Mouse (Mus musculus): ENCODE measurements around the gene Pde4b. TPM values are rescaled to one million over a fixed set of nuclear protein-coding genes. Genes with fewer than 3 reads are reported as not detected.
A peak's percentile ranks its signal among the peaks of the same experiment; 100 is the strongest.

Pde4b gene
- polyA plus RNA-seq, 1 experiment from 2014 or later = 49.4 TPM

- DNase-seq (no peak), ATAC-seq (ENCODE audit: low FRiP score, low TSS enrichment) (no peak)
- no peaks in the 10 kb centered on the region for H3K9me3 ChIP-seq (ENCODE audit: control insufficient read depth, low read length)
- H3K4me3 ChIP-seq (replicated peaks; ENCODE audit: low read depth, low read length) = no peak overlapping the region
- no peak overlapping the region for H3K27ac ChIP-seq (replicated peaks; ENCODE audit: low read depth, low read length)
- H3K4me2 ChIP-seq (ENCODE audit: low read length) = no peak overlapping the region
- WGBS = 86% methylated on average over 9 of the region's 9 CpGs
- H3K4me1 ChIP-seq (ENCODE audit: control insufficient read depth, insufficient read depth, low read length) = peaks cover 8% of the 10 kb centered on the region
- H3K27me3 ChIP-seq (ENCODE audit: control insufficient read depth, insufficient read depth, low read length) = no peaks in the 10 kb centered on the region
- H3K9ac ChIP-seq (replicated peaks; ENCODE audit: low read length) = no peak overlapping the region
- no peaks in the 10 kb centered on the region for H3K36me3 ChIP-seq (ENCODE audit: control insufficient read depth, insufficient read depth, low read length)
These were observed 476.0 kb downstream of the Pde4b start for GRCm38 (mm10) chr4:102563273-102563855.

DNA sequence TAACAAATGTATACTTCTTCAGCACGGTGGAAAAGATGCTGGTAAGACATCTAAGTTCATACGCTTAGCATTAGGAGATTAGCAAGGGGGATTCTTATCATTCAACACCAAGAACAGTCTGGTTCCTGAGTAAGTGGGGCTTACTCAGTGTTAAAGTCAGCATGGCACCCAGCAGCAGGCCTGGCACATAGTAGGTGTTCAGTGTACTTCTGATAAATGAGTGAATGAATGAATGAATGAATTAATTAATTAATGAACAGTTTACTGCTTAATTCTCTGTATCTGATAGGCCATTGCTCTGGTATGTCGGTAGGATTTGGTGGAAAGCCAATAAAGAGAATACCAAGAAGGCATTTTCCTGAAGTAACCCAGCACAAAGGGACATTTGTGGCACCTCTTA is 476.9 kb downstream of the Pde4b start:
- H3K9ac ChIP-seq (replicated peaks; ENCODE audit: low read length) = no peak overlapping the region
- no peak overlapping the region for H3K27ac ChIP-seq (replicated peaks; ENCODE audit: low read depth, low read length)
- H3K27me3 ChIP-seq (ENCODE audit: control insufficient read depth, insufficient read depth, low read length) = no peaks in the 10 kb centered on the region
- no peak overlapping the region for H3K4me2 ChIP-seq (ENCODE audit: low read length)
- no peaks in the 10 kb centered on the region for H3K9me3 ChIP-seq (ENCODE audit: control insufficient read depth, low read length)
- H3K36me3 ChIP-seq (ENCODE audit: control insufficient read depth, insufficient read depth, low read length) = no peaks in the 10 kb centered on the region
- ATAC-seq (ENCODE audit: low FRiP score, low TSS enrichment) (no peak), DNase-seq (no peak)
- H3K4me1 ChIP-seq (ENCODE audit: control insufficient read depth, insufficient read depth, low read length) = peaks cover 17% of the 10 kb centered on the region
- H3K4me3 ChIP-seq (replicated peaks; ENCODE audit: low read depth, low read length) = no peak overlapping the region
- WGBS = 89% methylated on average over 3 of the region's 3 CpGs

DNA sequence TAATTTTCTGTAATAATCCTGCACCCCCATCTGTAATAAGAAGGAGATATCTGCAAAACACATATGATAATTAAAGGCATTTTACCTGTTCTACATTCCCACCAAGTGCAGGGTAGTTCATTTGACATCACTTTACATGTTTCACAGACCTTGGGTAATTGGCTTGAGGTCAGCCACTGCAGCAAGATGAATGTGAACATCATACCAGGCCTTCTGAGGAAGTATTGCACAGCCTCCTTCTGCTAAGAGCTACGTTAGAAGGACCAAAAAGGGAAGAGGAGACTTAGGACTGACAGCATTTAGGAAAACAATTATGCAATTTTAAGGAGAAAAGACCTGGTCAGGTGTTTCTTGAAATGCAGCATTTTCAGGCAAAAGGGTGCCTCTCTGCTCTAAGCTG is 479.1 kb downstream of the Pde4b start:
- WGBS = 43% methylated on average over 1 of the region's 1 CpGs
- no peak overlapping the region for H3K9ac ChIP-seq (replicated peaks; ENCODE audit: low read length)
- H3K27ac ChIP-seq (replicated peaks; ENCODE audit: low read depth, low read length) = no peak overlapping the region
- no peaks in the 10 kb centered on the region for H3K9me3 ChIP-seq (ENCODE audit: control insufficient read depth, low read length)
- DNase-seq (no peak), ATAC-seq (ENCODE audit: low FRiP score, low TSS enrichment) (no peak)
- 0 out of 2 replicates have a peak, but pooled peaks cover 4% of the 10 kb centered on the region for H3K27me3 ChIP-seq (ENCODE audit: control insufficient read depth, insufficient read depth, low read length)
- H3K36me3 ChIP-seq (ENCODE audit: control insufficient read depth, insufficient read depth, low read length) = no peaks in the 10 kb centered on the region
- H3K4me3 ChIP-seq (replicated peaks; ENCODE audit: low read depth, low read length) = no peak overlapping the region
- H3K4me1 ChIP-seq (ENCODE audit: control insufficient read depth, insufficient read depth, low read length) = peaks cover 33% of the 10 kb centered on the region
- H3K4me2 ChIP-seq (ENCODE audit: low read length) = no peak overlapping the region

- DNase-seq = no peak
- no peaks in the 10 kb centered on the region for H3K36me3 ChIP-seq (ENCODE audit: control insufficient read depth, insufficient read depth, low read length)
- H3K27ac ChIP-seq (replicated peaks; ENCODE audit: low read depth, low read length) = no peak overlapping the region
- H3K4me2 ChIP-seq (ENCODE audit: low read length) = no peak overlapping the region
- no peak overlapping the region for H3K4me3 ChIP-seq (replicated peaks; ENCODE audit: low read depth, low read length)
- no peak for ATAC-seq (ENCODE audit: low FRiP score, low TSS enrichment)
- 0 out of 2 replicates have a peak, but pooled peaks cover 9% of the 10 kb centered on the region for H3K27me3 ChIP-seq (ENCODE audit: control insufficient read depth, insufficient read depth, low read length)
- no peaks in the 10 kb centered on the region for H3K9me3 ChIP-seq (ENCODE audit: control insufficient read depth, low read length)
- 46% methylated on average over 2 of the region's 2 CpGs for WGBS
- H3K4me1 ChIP-seq (ENCODE audit: control insufficient read depth, insufficient read depth, low read length) = peaks cover 33% of the 10 kb centered on the region
- H3K9ac ChIP-seq (replicated peaks; ENCODE audit: low read length) = no peak overlapping the region
These were observed 479.8 kb downstream of the Pde4b start for GRCm38 (mm10) chr4:102567111-102567510.

GRCm38 (mm10) chr4:102567676-102568254 is 480.4 kb downstream of the Pde4b start:
- 0 out of 2 replicates have a peak, but pooled peaks cover 9% of the 10 kb centered on the region for H3K27me3 ChIP-seq (ENCODE audit: control insufficient read depth, insufficient read depth, low read length)
- H3K4me1 ChIP-seq (ENCODE audit: control insufficient read depth, insufficient read depth, low read length) = peaks cover 33% of the 10 kb centered on the region
- 24% methylated on average over 4 of the region's 4 CpGs for WGBS
- no peak overlapping the region for H3K9ac ChIP-seq (replicated peaks; ENCODE audit: low read length)
- ATAC-seq (ENCODE audit: low FRiP score, low TSS enrichment) (no peak), DNase-seq (no peak)
- H3K4me2 ChIP-seq (ENCODE audit: low read length) = no peak overlapping the region
- no peak overlapping the region for H3K4me3 ChIP-seq (replicated peaks; ENCODE audit: low read depth, low read length)
- no peaks in the 10 kb centered on the region for H3K36me3 ChIP-seq (ENCODE audit: control insufficient read depth, insufficient read depth, low read length)
- no peaks in the 10 kb centered on the region for H3K9me3 ChIP-seq (ENCODE audit: control insufficient read depth, low read length)
- H3K27ac ChIP-seq (replicated peaks; ENCODE audit: low read depth, low read length) = no peak overlapping the region

DNA sequence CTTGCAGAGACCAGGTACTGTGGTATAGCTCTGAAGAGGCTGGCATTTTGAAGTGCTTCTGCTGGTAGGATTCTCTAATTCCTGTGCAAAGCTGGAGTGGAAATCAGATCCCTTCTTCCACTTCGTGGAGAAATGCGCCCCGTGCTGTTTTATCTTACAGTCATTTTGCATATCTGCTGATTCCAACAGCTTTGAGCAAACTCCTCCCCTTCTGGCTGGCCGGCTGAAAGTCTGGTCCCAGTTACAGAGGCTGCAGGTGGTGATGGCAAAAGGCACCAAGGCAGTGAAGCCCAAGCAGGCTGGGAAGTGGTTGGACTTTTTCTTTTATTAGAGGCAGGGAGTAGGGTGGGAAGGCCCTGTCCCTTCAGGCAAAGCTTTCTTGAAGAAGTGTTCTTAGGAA is 481.2 kb downstream of the Pde4b start:
- 7% methylated on average over 4 of the region's 4 CpGs for WGBS
- no peak overlapping the region for H3K27ac ChIP-seq (replicated peaks; ENCODE audit: low read depth, low read length)

DNA sequence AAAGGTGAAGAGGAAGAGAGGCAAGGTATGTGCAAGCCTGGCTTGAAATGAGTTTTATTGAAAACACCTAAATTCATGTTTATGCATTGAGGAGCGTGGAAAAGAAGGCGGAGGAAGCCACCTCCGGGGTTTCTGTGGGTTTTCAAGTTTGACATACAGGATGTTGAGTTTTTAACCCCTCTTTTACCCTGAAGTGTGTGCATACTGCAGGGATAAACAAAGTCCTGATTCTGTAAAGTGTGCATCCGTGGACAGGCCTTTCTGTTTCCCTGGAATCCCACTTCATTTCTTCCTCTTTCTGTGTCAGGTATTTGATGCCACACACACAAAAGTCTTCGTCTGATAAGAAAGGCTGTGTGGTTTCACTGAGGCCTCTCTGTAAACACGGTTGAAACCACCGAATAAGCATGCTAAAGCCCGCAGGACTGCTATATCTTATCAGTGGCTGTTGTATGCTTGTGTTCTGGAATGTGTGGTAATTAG is 481.8 kb downstream of the Pde4b start:
- no peak for ATAC-seq (ENCODE audit: low FRiP score, low TSS enrichment)
- Histone ChIP-seq H3K4me2 (ENCODE audit: low read length) (no peak overlapping the region), H3K4me1 (ENCODE audit: control insufficient read depth, insufficient read depth, low read length) (peaks cover 33% of the 10 kb centered on the region), H3K4me3 (replicated peaks; ENCODE audit: low read depth, low read length) (no peak overlapping the region), H3K27me3 (ENCODE audit: control insufficient read depth, insufficient read depth, low read length) (0 out of 2 replicates have a peak, but pooled peaks cover 9% of the 10 kb centered on the region), H3K36me3 (ENCODE audit: control insufficient read depth, insufficient read depth, low read length) (no peaks in the 10 kb centered on the region), H3K27ac (replicated peaks; ENCODE audit: low read depth, low read length) (no peak overlapping the region), H3K9ac (replicated peaks; ENCODE audit: low read length) (no peak overlapping the region), H3K9me3 (ENCODE audit: control insufficient read depth, low read length) (no peaks in the 10 kb centered on the region)
- no peak for DNase-seq
- 30% methylated on average over 8 of the region's 8 CpGs for WGBS

More for the DNA sequence above, 481.2 kb downstream of the Pde4b start:
- no peak overlapping the region for H3K9ac ChIP-seq (replicated peaks; ENCODE audit: low read length)
- DNase-seq = peak; percentile 39
- no peaks in the 10 kb centered on the region for H3K36me3 ChIP-seq (ENCODE audit: control insufficient read depth, insufficient read depth, low read length)
- H3K4me2 ChIP-seq (ENCODE audit: low read length) = no peak overlapping the region
- ATAC-seq (ENCODE audit: low FRiP score, low TSS enrichment) = no peak
- no peaks in the 10 kb centered on the region for H3K9me3 ChIP-seq (ENCODE audit: control insufficient read depth, low read length)
- no peak overlapping the region for H3K4me3 ChIP-seq (replicated peaks; ENCODE audit: low read depth, low read length)
- H3K4me1 ChIP-seq (ENCODE audit: control insufficient read depth, insufficient read depth, low read length) = peaks cover 33% of the 10 kb centered on the region
- H3K27me3 ChIP-seq (ENCODE audit: control insufficient read depth, insufficient read depth, low read length) = 0 out of 2 replicates have a peak, but pooled peaks cover 9% of the 10 kb centered on the region

GRCm38 (mm10) chr4:102569950-102570765 is 482.8 kb downstream of the Pde4b start:
- peak overlapping the region; percentile 76 for H3K4me2 ChIP-seq (ENCODE audit: low read length)
- H3K9me3 ChIP-seq (ENCODE audit: control insufficient read depth, low read length) = no peaks in the 10 kb centered on the region
- DNase-seq (peak; percentile 65), ATAC-seq (ENCODE audit: low FRiP score, low TSS enrichment) (peak; percentile 62; the same call in 1 of the 2 replicates)
- peaks cover 33% of the 10 kb centered on the region for H3K4me1 ChIP-seq (ENCODE audit: control insufficient read depth, insufficient read depth, low read length)
- H3K4me3 ChIP-seq (replicated peaks; ENCODE audit: low read depth, low read length) = peak overlapping the region; percentile 40
- no peaks in the 10 kb centered on the region for H3K36me3 ChIP-seq (ENCODE audit: control insufficient read depth, insufficient read depth, low read length)
- H3K27ac ChIP-seq (replicated peaks; ENCODE audit: low read depth, low read length) = 0 out of 2 replicates have a peak overlapping the region, but pooled peaks have one; percentile 52
- under 1% methylated on average over 20 of the region's 20 CpGs for WGBS
- H3K9ac ChIP-seq (replicated peaks; ENCODE audit: low read length) = peak overlapping the region; percentile 56
- 0 out of 2 replicates have a peak, but pooled peaks cover 9% of the 10 kb centered on the region for H3K27me3 ChIP-seq (ENCODE audit: control insufficient read depth, insufficient read depth, low read length)

Measured in midbrain, embryonic 14.5 days (tissue).